Mouse (Mus musculus) forebrain, embryonic 14.5 days (tissue): ENCODE measurements around the gene Pfn3. TPM values are rescaled to one million over a fixed set of nuclear protein-coding genes. Genes with fewer than 3 reads are reported as not detected.

Source experiments
- ATAC-seq: fragments of 200-750 bp; cut with Nextera tagmentation; 2 replicates; pipeline ENCODE4 v1.8.0; 2017; ENCODE audit warnings: mild to moderate bottlenecking, moderate library complexity
- DNase-seq: peaks from one replicate; pipeline ENCODE4 v3.0.0-alpha.2; 2015; ENCODE audit warnings: low spot score
- H3K27ac ChIP-seq: fragments of 300-500 bp; sonication (generic); 2 replicates; pipeline ENCODE4 v1.5.1; 2014; ENCODE audit warnings: low read depth, mild to moderate bottlenecking, control low read depth, low read length, moderate library complexity
- H3K27me3 ChIP-seq: fragments of 300-500 bp; sonication (generic); replicated peaks from 2 replicates; pipeline ENCODE4 v1.6.1; 2014; ENCODE audit warnings: low read length, control low read depth, mixed read lengths; ENCODE audit not compliant: control insufficient read depth, insufficient read depth
- H3K36me3 ChIP-seq: fragments of 300-500 bp; sonication (generic); 2 replicates; pipeline ENCODE4 v1.6.1; 2014; ENCODE audit warnings: low read length, control low read depth; ENCODE audit not compliant: control insufficient read depth, insufficient read depth
- H3K4me1 ChIP-seq: fragments of 300-500 bp; sonication (generic); 2 replicates; pipeline ENCODE4 v1.6.1; 2014; ENCODE audit warnings: antibody characterized with exemption, low read length, control low read depth; ENCODE audit not compliant: control insufficient read depth, insufficient read depth
- H3K4me2 ChIP-seq: fragments of 300-500 bp; sonication (generic); 2 replicates; pipeline ENCODE4 v1.6.1; 2014; ENCODE audit warnings: mild to moderate bottlenecking, control low read depth, low read length
- H3K4me3 ChIP-seq: fragments of 300-500 bp; sonication (generic); 2 replicates; pipeline ENCODE4 v1.5.1; 2014; ENCODE audit warnings: low read depth, low read length, control low read depth
- H3K9ac ChIP-seq: fragments of 300-500 bp; sonication (generic); 2 replicates; pipeline ENCODE4 v1.6.1; 2014; ENCODE audit warnings: mild to moderate bottlenecking, low read length, control low read depth, moderate library complexity
- H3K9me3 ChIP-seq: fragments of 300-500 bp; sonication (generic); replicated peaks from 2 replicates; pipeline ENCODE4 v1.6.1; 2016; ENCODE audit warnings: low read length, control low read depth, mixed read lengths; ENCODE audit not compliant: control insufficient read depth
- WGBS: fragments of 180-500 bp; shearing (Covaris S2); extraction: QIAGEN DNeasy Blood & Tissue Kit; methylation state at CpG from one replicate; pipeline ENCODE4 v1.1.7; 2014; 5-methylcytosine and 5-hydroxymethylcytosine counted together
- microRNA-seq: library from miRNA; unstranded; fragments of <30 nt; microRNA quantifications from one replicate; pipeline ENCODE4, GENCODE M21; 2016
- polyA plus RNA-seq: library from polyadenylated mRNA; unstranded; fragments of >200 nt; fragmentation: Nextera tagmentation; extraction: Ambion mirVana; gene quantifications from 2 replicates; pipeline ENCODE4 v1.2.1, GENCODE M21; 2014

Pfn3 gene
- polyA plus RNA-seq, 1 experiment from 2014 or later, result 0.71 TPM

DNA sequence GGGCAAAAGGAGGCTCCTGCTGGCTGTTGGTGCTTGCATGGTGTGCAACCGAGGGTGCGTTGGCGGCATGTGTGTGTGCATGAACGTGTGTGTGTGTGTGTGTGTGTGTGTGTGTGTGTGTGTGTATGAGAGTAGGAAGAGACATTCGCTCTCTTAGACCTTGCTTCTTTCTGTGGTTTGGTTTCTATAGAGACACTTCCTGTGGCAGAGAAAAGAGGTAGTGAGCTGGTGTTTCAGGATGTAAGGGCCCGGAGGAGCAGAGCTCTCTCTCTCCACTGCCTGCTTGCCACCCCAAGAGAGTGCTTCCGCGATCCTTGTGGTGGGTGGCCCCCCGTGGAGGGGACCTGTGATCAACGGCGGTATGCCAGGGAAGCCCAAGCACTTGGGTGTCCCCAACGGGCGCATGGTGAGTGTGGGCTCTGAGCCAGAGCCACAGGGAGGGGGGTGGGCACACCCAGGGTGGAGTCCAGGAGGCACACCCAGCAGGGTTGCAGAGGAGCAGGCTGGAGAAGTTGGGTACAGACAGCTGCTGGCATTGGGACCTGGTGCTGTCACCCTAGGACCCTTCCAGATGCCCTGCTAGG is 45.4 kb downstream of the Pfn3 start, which contains the start of gene Rgs14:
Gene Rgs14 (plus strand): TSS at position 202 of the 584 bp plus-strand sequence.
- H3K4me2 ChIP-seq, result no peak within 1 kb of the TSS
- H3K9me3 ChIP-seq, result no peaks in the 10 kb centered on the region
- no peak within 1 kb of the TSS for H3K4me3 ChIP-seq
- ATAC-seq, result no peak
- 61% methylated on average over 13 of the region's 13 CpGs for WGBS
- no peaks in the 10 kb centered on the region for H3K36me3 ChIP-seq
- no peaks in the 10 kb centered on the region for H3K4me1 ChIP-seq
- 0 out of 2 replicates have a peak, but pooled peaks cover 2% of the 10 kb centered on the region for H3K27me3 ChIP-seq
- no peak within 1 kb of the TSS for H3K9ac ChIP-seq
- H3K27ac ChIP-seq, result no peak within 1 kb of the TSS
- DNase-seq, result no peak

DNA sequence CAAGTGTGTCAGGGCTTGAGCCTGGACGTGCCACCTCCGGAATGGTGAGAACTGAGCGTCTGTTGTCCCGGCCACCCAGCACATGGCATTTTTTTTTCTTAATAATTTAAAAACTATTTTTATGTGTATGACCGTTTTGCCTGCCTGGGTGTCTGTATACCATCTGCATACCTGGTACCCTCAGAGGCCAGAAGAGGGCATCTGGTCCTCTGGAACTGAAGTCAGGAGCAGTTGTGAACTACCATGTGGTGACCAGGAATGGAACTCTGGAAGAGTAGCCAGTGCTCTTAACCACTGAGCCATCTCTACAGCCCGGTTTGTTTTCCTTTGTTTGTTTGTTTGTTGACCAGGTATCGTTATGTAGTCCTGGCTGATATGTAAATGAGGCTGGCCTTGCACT is 46.6 kb downstream of the Pfn3 start:
- Histone ChIP-seq H3K9me3 (no peaks in the 10 kb centered on the region), H3K4me1 (no peaks in the 10 kb centered on the region), H3K27ac (no peak overlapping the region), H3K9ac (no peak overlapping the region), H3K27me3 (0 out of 2 replicates have a peak, but pooled peaks cover 2% of the 10 kb centered on the region), H3K4me3 (no peak overlapping the region), H3K4me2 (no peak overlapping the region), H3K36me3 (no peaks in the 10 kb centered on the region)
- DNase-seq (no peak), ATAC-seq (no peak)
- 81% methylated on average over 7 of the region's 7 CpGs for WGBS

Small RNA genes lying within 50 kb of the gene (microRNA-seq; reads per million reads assigned to microRNA genes)
- not detected for gene Mir6943

Other genes starting within 250 kb of the Pfn3 start
- gene Nsd1, start 205.4 kb downstream of the Pfn3 start, polyA plus RNA-seq, result 52.3 and 61.1 TPM in 2 replicates
- 360 and 415 TPM in 2 replicates for gene Prelid1, start 94.7 kb downstream of the Pfn3 start, polyA plus RNA-seq
- gene Rab24, start 93.3 kb downstream of the Pfn3 start, polyA plus RNA-seq, result 94.2 and 104 TPM in 2 replicates
- gene Mxd3, start 85.4 kb downstream of the Pfn3 start, polyA plus RNA-seq, result 33.2 and 37.1 TPM in 2 replicates
- 45.0 and 52.0 TPM in 2 replicates for gene Lman2, start 52.4 kb downstream of the Pfn3 start, polyA plus RNA-seq
- gene Rgs14, start 45.5 kb downstream of the Pfn3 start, polyA plus RNA-seq, result 0.66 and 0.75 TPM in 2 replicates
- gene Slc34a1, start 17.0 kb downstream of the Pfn3 start, polyA plus RNA-seq, result not detected in 2 replicates
- not detected in 2 replicates for gene F12, start 11.6 kb upstream of the Pfn3 start, polyA plus RNA-seq
- gene Grk6, start 29.8 kb upstream of the Pfn3 start, polyA plus RNA-seq, result 25.0 and 28.9 TPM in 2 replicates
- gene Prr7, start 49.0 kb upstream of the Pfn3 start, polyA plus RNA-seq, result 6.7 and 7.4 TPM in 2 replicates
- 396 and 523 TPM in 2 replicates for gene Dbn1, start 72.9 kb upstream of the Pfn3 start, polyA plus RNA-seq
- 124 and 127 TPM in 2 replicates for gene Pdlim7, start 98.4 kb upstream of the Pfn3 start, polyA plus RNA-seq
- gene Dok3, start 114.1 kb upstream of the Pfn3 start, polyA plus RNA-seq, result 1.4 and 2.9 TPM in 2 replicates
- gene Ddx41, start 121.4 kb upstream of the Pfn3 start, polyA plus RNA-seq, result 72.0 and 75.7 TPM in 2 replicates
- gene Fam193b, start 155.9 kb upstream of the Pfn3 start, polyA plus RNA-seq, result 34.3 and 42.5 TPM in 2 replicates
- gene Tmed9, start 158.5 kb upstream of the Pfn3 start, polyA plus RNA-seq, result 66.6 and 70.4 TPM in 2 replicates
- 10.4 and 12.2 TPM in 2 replicates for gene B4galt7, start 184.7 kb upstream of the Pfn3 start, polyA plus RNA-seq
- 92.9 and 105 TPM in 2 replicates for gene Caml, start 207.8 kb upstream of the Pfn3 start, polyA plus RNA-seq
- gene Ddx46, start 219.8 kb upstream of the Pfn3 start, polyA plus RNA-seq, result 25.4 and 29.9 TPM in 2 replicates